Mouse (Mus musculus) embryonic facial prominence, embryonic 12.5 days (tissue): Measurements from ENCODE around the gene AC129217.1. TPM values are rescaled to one million over a fixed set of nuclear protein-coding genes. Genes with fewer than 3 reads are reported as not detected.

ENCODE experiments used
- ATAC-seq: fragments of 200-750 bp; cut with Nextera tagmentation; 2 replicates; pipeline ENCODE4 v1.8.0; 2017; ENCODE audit not compliant: insufficient number of reproducible peaks, insufficient read depth, low FRiP score, low TSS enrichment
- H3K27ac ChIP-seq: fragments of 300-500 bp; sonication (generic); 2 replicates; pipeline ENCODE4 v1.5.1; 2016; ENCODE audit warnings: mild to moderate bottlenecking
- H3K27me3 ChIP-seq: fragments of 300-500 bp; sonication (generic); 2 replicates; pipeline ENCODE4 v1.6.1; 2016; ENCODE audit warnings: mild to moderate bottlenecking, moderate library complexity
- H3K36me3 ChIP-seq: fragments of 300-500 bp; sonication (generic); 2 replicates; pipeline ENCODE4 v1.6.1; 2016; ENCODE audit warnings: mild to moderate bottlenecking
- H3K4me1 ChIP-seq: fragments of 300-500 bp; sonication (generic); 2 replicates; pipeline ENCODE4 v1.6.1; 2016
- H3K4me2 ChIP-seq: fragments of 300-500 bp; sonication (generic); replicated peaks from 2 replicates; pipeline ENCODE4 v1.6.1; 2016; ENCODE audit warnings: mild to moderate bottlenecking, moderate library complexity
- H3K4me3 ChIP-seq: fragments of 300-500 bp; sonication (generic); 2 replicates; pipeline ENCODE4 v1.5.1; 2016; ENCODE audit warnings: mild to moderate bottlenecking
- H3K9ac ChIP-seq: fragments of 300-500 bp; sonication (generic); 2 replicates; pipeline ENCODE4 v1.6.1; 2016; ENCODE audit warnings: mild to moderate bottlenecking, moderate library complexity
- H3K9me3 ChIP-seq: fragments of 300-500 bp; sonication (generic); 2 replicates; pipeline ENCODE4 v1.6.1; 2016; ENCODE audit warnings: mild to moderate bottlenecking, moderate library complexity
- WGBS: fragments of 180-500 bp; shearing (Covaris S2); methylation state at CpG from one replicate; pipeline ENCODE4 v1.1.7; 2016; 5-methylcytosine and 5-hydroxymethylcytosine counted together
- polyA plus RNA-seq: library from polyadenylated mRNA; unstranded; fragments of >200 nt; fragmentation: Nextera tagmentation; extraction: Ambion mirVana; gene quantifications from 2 replicates; pipeline ENCODE4 v1.2.1, GENCODE M21; 2016

AC129217.1 gene
- polyA plus RNA-seq = not detected in 2 replicates

DNA sequence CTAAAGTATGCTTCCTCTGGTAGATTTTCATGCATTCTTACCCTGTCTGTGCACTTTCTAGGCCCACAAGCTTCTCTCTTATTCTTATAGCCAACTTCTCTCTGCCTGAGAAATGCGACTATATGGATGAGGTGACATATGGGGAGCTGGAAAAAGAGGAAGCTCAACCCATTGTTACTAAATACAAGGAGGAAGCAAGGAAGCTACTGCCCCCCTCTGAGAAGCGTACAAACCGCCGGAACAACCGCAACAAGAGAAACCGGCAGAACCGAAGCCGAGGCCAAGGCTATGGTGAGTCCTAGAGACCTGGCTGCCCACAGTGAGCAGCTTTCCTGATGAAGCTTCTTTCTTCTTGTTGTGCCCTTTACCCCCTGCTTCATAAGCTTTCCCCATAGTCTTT lies at the start of gene AC129217.1:
TSS of gene AC129217.1 (plus strand) at position 114 of the 400 bp plus-strand sequence.
- no peak for ATAC-seq
- H3K4me2 ChIP-seq = no peak within 1 kb of the TSS
- no peak within 1 kb of the TSS for H3K4me3 ChIP-seq
- WGBS = 91% methylated on average over 8 of the region's 8 CpGs
- no peaks in the 10 kb centered on the region for H3K27me3 ChIP-seq
- H3K9me3 ChIP-seq = no peaks in the 10 kb centered on the region
- H3K9ac ChIP-seq = no peak within 1 kb of the TSS
- H3K27ac ChIP-seq = no peak within 1 kb of the TSS
- H3K36me3 ChIP-seq = peaks cover 97% of the 10 kb centered on the region
- H3K4me1 ChIP-seq = no peaks in the 10 kb centered on the region

DNA sequence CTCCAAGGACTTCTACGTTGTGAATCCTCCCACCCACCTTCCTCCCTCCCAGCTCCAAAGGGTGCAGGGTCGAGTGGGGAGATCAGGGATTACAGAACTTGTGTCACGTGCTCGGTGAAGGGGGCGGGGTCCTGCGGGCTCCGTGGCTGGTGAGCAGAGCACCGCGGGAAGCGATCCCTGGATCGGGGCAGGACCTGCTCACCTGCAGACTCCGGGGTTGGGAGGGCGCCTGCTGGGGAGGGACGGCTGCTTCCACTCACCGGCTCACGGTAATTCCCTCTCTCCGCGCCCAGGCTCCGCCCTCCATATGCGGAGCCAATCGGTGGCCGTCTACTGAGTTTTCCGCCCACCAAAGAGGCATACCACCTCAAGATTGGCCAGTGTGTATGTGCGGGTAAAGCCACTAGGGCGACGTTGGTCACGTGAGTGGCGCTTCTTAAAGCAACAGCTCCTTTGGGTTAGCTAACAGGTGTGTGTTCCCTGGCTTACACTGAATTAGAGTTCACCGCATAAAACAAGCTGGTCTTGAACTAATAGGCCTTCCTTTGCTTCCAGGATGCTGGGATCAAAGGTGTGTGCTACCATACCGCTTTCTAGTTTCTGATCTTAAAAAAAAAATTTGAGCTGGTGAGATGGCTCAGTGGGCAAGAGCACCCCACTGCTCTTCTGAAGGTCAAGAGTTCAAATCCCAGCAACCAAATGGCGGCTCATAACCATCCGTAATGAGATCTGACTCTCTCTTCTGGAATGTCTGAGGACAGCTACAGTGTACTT lies 43.4 kb upstream of the AC129217.1 start, which contains the start of gene Taf6l:
TSS of gene Taf6l (minus strand) at position 410 of the 774 bp plus-strand sequence.
- WGBS = under 1% methylated on average over 32 of the region's 32 CpGs
- H3K4me3 ChIP-seq = peak within 1 kb of the TSS; percentile 69
- peak within 1 kb of the TSS; percentile 63 for H3K9ac ChIP-seq
- peak within 1 kb of the TSS; percentile 88 for H3K27ac ChIP-seq
- H3K4me2 ChIP-seq = peak within 1 kb of the TSS; percentile 64
- peak; percentile 98 for ATAC-seq
- H3K9me3 ChIP-seq = no peaks in the 10 kb centered on the region
- peaks cover 6% of the 10 kb centered on the region; the same call in 1 of the 2 replicates for H3K4me1 ChIP-seq
- no peaks in the 10 kb centered on the region for H3K27me3 ChIP-seq
- peaks cover 24% of the 10 kb centered on the region for H3K36me3 ChIP-seq

- WGBS = 26% methylated on average over 3 of the region's 3 CpGs
- H3K36me3 ChIP-seq = peaks cover 18% of the 10 kb centered on the region
Measured at GRCm38 (mm10) chr19:8788521-8788920, 41.1 kb upstream of the AC129217.1 start.

DNA sequence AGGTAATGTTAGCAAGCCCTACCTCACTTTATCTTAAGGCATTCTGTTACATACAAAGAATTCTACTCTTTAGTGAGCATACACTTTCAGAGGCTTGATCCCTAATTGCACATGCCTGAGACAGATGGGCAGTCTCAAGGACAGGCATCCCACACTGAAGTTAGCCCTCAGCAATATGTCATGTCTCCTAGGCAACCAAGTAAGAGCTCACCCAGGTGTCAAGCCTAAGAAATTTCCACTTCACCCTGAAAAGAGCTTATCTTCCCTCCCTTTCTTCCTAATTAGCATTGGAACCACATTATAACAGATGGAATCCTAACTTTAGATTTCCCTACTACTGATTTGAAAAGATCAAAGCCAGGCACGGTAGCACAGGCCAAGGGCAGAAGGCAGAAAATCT lies 40.4 kb upstream of the AC129217.1 start:
- H3K27me3 ChIP-seq = no peaks in the 10 kb centered on the region
- H3K36me3 ChIP-seq = peaks cover 23% of the 10 kb centered on the region
- peaks cover 5% of the 10 kb centered on the region; the same call in 1 of the 2 replicates for H3K9me3 ChIP-seq
- H3K4me1 ChIP-seq = peaks cover 6% of the 10 kb centered on the region; the same call in 1 of the 2 replicates
- 49% methylated on average over 1 of the region's 1 CpGs for WGBS
- H3K9ac ChIP-seq = no peak overlapping the region
- no peak overlapping the region for H3K4me3 ChIP-seq
- no peak for ATAC-seq
- H3K27ac ChIP-seq = no peak overlapping the region
- H3K4me2 ChIP-seq = no peak overlapping the region

More at GRCm38 (mm10) chr19:8788521-8788920, 41.1 kb upstream of the AC129217.1 start:
- Histone ChIP-seq H3K27ac (no peak overlapping the region), H3K4me2 (no peak overlapping the region), H3K4me1 (peaks cover 6% of the 10 kb centered on the region; the same call in 1 of the 2 replicates), H3K9ac (no peak overlapping the region), H3K9me3 (peaks cover 5% of the 10 kb centered on the region; the same call in 1 of the 2 replicates), H3K4me3 (no peak overlapping the region), H3K27me3 (no peaks in the 10 kb centered on the region)
- ATAC-seq = no peak

DNA sequence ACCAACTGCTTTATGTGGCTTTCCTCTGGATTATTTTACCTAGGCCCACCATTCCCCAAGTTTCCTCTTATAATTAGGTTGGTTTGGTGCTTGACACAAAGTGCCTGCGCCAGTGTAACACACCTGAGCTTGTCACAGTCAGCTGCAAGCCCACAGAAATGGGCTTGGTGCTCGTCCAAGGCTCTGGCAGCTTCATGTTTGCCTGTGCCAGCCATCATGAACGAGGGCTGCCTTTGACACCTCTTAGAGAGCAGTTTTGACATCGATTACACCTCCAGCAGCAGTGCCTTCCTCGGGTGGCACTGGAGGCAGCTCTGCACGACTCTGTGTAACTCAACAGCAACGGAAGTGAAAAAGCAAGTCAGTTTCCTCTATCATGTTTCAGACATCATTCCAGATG lies 39.4 kb upstream of the AC129217.1 start:
- H3K27me3 ChIP-seq = no peaks in the 10 kb centered on the region
- H3K9ac ChIP-seq = no peak overlapping the region
- 81% methylated on average over 7 of the region's 7 CpGs for WGBS
- ATAC-seq = no peak
- no peak overlapping the region for H3K4me2 ChIP-seq
- peaks cover 31% of the 10 kb centered on the region for H3K36me3 ChIP-seq
- H3K9me3 ChIP-seq = peaks cover 5% of the 10 kb centered on the region; the same call in 1 of the 2 replicates
- no peak overlapping the region for H3K27ac ChIP-seq
- no peak overlapping the region for H3K4me3 ChIP-seq
- peaks cover 5% of the 10 kb centered on the region; the same call in 1 of the 2 replicates for H3K4me1 ChIP-seq

- peak within 1 kb of the TSS; percentile 85 for H3K9ac ChIP-seq
- H3K4me2 ChIP-seq = peak within 1 kb of the TSS; percentile 90
- 0 out of 2 replicates have a peak, but pooled peaks cover under 1% of the 10 kb centered on the region for H3K9me3 ChIP-seq
- peaks cover 24% of the 10 kb centered on the region for H3K36me3 ChIP-seq
- 2% methylated on average over 25 of the region's 25 CpGs for WGBS
- ATAC-seq = peak; percentile 53
- H3K27ac ChIP-seq = peak within 1 kb of the TSS; percentile 73
- peak within 1 kb of the TSS; percentile 90 for H3K4me3 ChIP-seq
- no peaks in the 10 kb centered on the region for H3K27me3 ChIP-seq
- H3K4me1 ChIP-seq = peaks cover 15% of the 10 kb centered on the region
Measured at GRCm38 (mm10) chr19:8798264-8798946, 31.2 kb upstream of the AC129217.1 start, which contains the start of gene Polr2g. TSS of gene Polr2g (minus strand) at chr19:8798577.

GRCm38 (mm10) chr19:8798947-8799315 lies 30.6 kb upstream of the AC129217.1 start:
- peak overlapping the region; percentile 90; the same call in 1 of the 2 replicates for H3K4me2 ChIP-seq
- H3K36me3 ChIP-seq = peaks cover 22% of the 10 kb centered on the region
- H3K9me3 ChIP-seq = no peaks in the 10 kb centered on the region
- no peak overlapping the region for H3K9ac ChIP-seq
- ATAC-seq = no peak
- no peak overlapping the region for H3K27ac ChIP-seq
- no peaks in the 10 kb centered on the region for H3K27me3 ChIP-seq
- peaks cover 15% of the 10 kb centered on the region for H3K4me1 ChIP-seq
- H3K4me3 ChIP-seq = no peak overlapping the region; the same call in 1 of the 2 replicates

DNA sequence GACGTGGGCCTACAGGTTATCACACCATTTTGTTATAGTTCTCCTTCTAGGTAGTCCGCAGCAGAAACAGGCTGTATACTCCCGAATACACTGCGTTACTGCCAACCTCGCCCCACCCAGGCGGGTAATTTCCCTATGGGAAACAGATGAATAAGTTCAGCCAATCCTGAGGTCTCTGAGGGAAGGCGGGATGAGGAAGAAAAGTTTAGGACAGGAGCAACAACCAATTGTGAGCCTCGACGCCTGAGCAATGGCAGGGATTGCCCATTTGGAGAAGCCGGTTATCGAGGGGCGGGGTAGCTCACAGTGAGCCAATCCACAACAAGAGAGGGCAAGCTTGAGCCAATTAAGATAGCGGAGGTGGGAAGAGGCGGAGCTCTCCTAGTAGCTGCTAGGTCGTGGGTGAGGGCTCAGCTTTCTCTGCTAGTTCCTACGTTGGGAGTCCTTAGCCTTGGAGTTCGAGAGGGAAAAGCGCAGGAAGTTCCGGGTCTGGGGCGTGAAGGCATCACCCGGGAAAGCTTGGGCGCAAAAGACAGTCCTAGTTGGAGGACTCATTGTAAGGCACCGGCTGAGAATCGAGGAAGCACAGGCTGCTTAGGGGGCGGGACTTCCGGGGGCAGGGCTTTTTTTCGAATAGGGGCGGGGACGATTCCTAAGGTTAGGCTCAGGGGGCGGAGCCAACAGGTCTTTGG lies 27.3 kb upstream of the AC129217.1 start, which contains the start of gene Zbtb3:
TSS of gene Zbtb3 (plus strand) at position 426 of the 692 bp plus-strand sequence.
- peaks cover 12% of the 10 kb centered on the region for H3K4me1 ChIP-seq
- H3K4me2 ChIP-seq = peak within 1 kb of the TSS; percentile 62
- H3K27me3 ChIP-seq = no peaks in the 10 kb centered on the region
- ATAC-seq = peak; percentile 96
- under 1% methylated on average over 30 of the region's 30 CpGs for WGBS
- H3K27ac ChIP-seq = peak within 1 kb of the TSS; percentile 86
- no peaks in the 10 kb centered on the region for H3K9me3 ChIP-seq
- H3K9ac ChIP-seq = peak within 1 kb of the TSS; percentile 38; the same call in 1 of the 2 replicates
- peaks cover 30% of the 10 kb centered on the region for H3K36me3 ChIP-seq
- peak within 1 kb of the TSS; percentile 53 for H3K4me3 ChIP-seq

DNA sequence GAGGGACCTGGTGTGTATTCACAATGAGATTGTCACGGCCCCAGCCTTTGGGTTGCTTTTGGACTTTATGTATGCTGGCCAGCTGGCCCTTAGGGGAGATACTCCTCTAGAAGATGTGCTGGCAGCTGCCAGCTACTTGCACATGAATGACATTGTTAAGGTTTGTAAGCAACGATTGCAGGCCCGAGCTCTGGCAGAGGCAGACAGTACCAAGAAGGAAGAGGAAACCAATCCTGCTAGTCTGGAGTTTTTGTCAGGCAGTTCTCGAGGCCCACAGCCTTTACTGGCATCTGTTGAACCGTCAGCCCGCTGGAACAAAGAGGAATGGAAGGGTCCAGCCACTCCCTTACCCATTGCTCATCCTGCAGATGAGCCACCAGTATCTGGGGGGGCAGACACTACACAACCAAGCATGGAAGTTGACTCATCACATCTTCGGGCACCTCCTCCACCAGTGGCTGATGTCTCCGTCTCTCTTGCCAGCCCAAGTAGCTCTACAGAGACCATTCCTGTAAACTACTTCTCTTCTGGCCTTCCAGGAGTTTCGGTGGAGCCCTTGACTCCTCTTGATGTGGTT lies 26.3 kb upstream of the AC129217.1 start:
- WGBS = 88% methylated on average over 9 of the region's 9 CpGs
- Histone ChIP-seq H3K9ac (no peak overlapping the region), H3K4me2 (peak overlapping the region; percentile 51), H3K27me3 (no peaks in the 10 kb centered on the region), H3K9me3 (no peaks in the 10 kb centered on the region), H3K27ac (peak overlapping the region; percentile 86), H3K4me1 (peaks cover 7% of the 10 kb centered on the region), H3K36me3 (peaks cover 39% of the 10 kb centered on the region), H3K4me3 (peak overlapping the region; percentile 53)
- no peak for ATAC-seq

DNA sequence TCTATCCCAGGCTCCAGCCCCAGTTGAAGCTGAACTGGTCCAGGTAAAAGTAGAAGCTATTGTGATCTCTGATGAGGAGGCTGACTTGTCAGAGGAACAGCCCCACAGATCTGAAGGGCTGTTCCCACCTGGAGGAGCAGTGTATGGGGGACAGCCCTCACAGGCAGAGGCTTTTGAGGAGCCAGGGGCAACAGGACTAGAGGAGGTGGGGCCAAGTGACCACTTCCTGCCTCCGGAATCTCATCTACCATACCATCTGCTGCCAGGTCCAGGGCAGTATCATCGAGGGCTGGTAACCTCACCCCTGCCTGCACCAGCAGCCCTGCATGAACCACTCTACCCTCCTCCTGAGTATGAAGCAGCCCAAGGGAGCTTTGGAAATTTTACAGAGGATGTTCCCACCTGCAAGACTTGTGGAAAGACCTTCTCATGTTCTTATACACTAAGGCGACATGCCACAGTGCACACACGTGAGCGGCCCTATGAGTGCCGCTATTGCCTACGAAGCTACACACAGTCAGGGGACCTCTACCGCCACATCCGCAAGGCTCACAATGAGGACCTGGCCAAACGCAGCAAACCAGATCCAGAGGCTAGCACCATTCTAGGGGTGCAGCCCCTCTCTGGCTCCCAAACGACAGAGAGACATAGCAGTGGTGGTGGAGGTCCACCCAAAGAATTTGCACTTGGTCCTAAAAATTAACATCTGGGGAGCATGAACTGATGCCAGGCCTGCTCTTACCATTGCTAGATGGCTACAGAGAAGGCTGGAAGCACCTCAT lies 25.5 kb upstream of the AC129217.1 start:
- no peak overlapping the region for H3K9ac ChIP-seq
- H3K4me3 ChIP-seq = no peak overlapping the region
- peaks cover 7% of the 10 kb centered on the region for H3K4me1 ChIP-seq
- no peak overlapping the region for H3K27ac ChIP-seq
- WGBS = 89% methylated on average over 11 of the region's 11 CpGs
- H3K36me3 ChIP-seq = peaks cover 46% of the 10 kb centered on the region
- H3K27me3 ChIP-seq = no peaks in the 10 kb centered on the region
- no peak overlapping the region for H3K4me2 ChIP-seq
- H3K9me3 ChIP-seq = no peaks in the 10 kb centered on the region
- no peak for ATAC-seq
